In the genomic region with DNA sequence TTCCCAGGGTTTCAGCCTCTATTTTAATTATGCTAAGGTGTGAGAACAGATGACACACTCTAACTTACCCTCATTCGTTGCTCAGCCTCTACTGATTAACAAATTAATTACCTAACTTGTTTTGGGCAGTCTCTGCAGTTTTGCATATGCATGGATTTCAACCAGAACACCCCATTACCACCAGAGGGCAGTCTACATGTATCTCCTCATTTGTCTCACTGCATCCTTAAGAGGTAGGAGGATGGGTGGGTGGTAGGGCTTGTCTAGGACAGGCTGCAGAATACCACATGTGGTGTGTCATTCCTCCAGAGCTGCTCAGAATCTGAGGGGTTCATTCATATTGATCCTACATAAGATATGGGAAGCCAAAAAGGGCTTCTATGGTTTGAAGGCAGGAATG, we compare ENCODE assay signal across 7 mouse cellular contexts. TPM values are rescaled to one million over a fixed set of nuclear protein-coding genes. Genes with fewer than 3 reads are reported as not detected.
A peak's percentile ranks its signal among the peaks of the same experiment; 100 is the strongest.
DNase-seq lines count a peak whose midpoint lies in the region; ATAC-seq lines count a peak whose summit lies in the region.

No protein-coding gene starts in this region.

- 10% methylated on average over 1 of the region's 1 CpGs for WGBS in kidney, embryonic 15.5 days

- no peaks in the 10 kb centered on the region for H3K36me3 ChIP-seq in kidney, embryonic 15.5 days

- H3K4me3 ChIP-seq in kidney, embryonic 15.5 days (replicated peaks): no peak overlapping the region

- no peaks in the 10 kb centered on the region; the same call in 1 of the 2 replicates for H3K9me3 ChIP-seq in kidney, embryonic 15.5 days (replicated peaks)

- no peak overlapping the region for H3K27ac ChIP-seq in kidney, embryonic 15.5 days

- ATAC-seq in kidney, embryonic 15.5 days (replicated peaks; ENCODE audit: low FRiP score): no peak

- H3K4me2 ChIP-seq in kidney, embryonic 15.5 days: no peak overlapping the region

- H3K9ac ChIP-seq in kidney, embryonic 15.5 days: no peak overlapping the region

- DNase-seq in kidney, adult 18-20 months: peak; percentile 39
- DNase-seq in CD8-positive naive resting alpha-beta T cell, adult 2 months (ENCODE audit: low read depth in 2 of 2, low spot score in 2 of 2): peak; percentile 9 to 40
- peak; percentile 70 for DNase-seq in NIH3T3 (ENCODE audit: low read depth)
- peak; percentile 20 for DNase-seq in fibroblast of lung, adult 2 months (ENCODE audit: low read depth)
- DNase-seq in lung, postnatal 25 days (ENCODE audit: low spot score): peak; percentile 36
- no peak for DNase-seq in testis, postnatal 14 days (ENCODE audit: low spot score)

- H3K4me1 ChIP-seq in kidney, embryonic 15.5 days: no peaks in the 10 kb centered on the region

- no peaks in the 10 kb centered on the region for H3K27me3 ChIP-seq in kidney, embryonic 15.5 days

RNA-seq across cellular contexts. Expression of gene Parp14, which starts 31.7 kb away (rescaled TPM):
- polyA plus RNA-seq in kidney, embryonic 15.5 days (2015; fragmentation: Nextera tagmentation; extraction: Ambion mirVana): 1.1 and 1.2 TPM in 2 replicates
